Mouse (Mus musculus) liver, embryonic 14.5 days (tissue): Measurements from ENCODE around the gene Srgap2. TPM values are rescaled to one million over a fixed set of nuclear protein-coding genes. Genes with fewer than 3 reads are reported as not detected.

Experiments used
- ATAC-seq: fragments of 200-750 bp; cut with Nextera tagmentation; 2 replicates; pipeline ENCODE4 v1.8.0; 2017; ENCODE audit warnings: moderate number of reproducible peaks, mild to moderate bottlenecking, moderate library complexity; ENCODE audit not compliant: insufficient read depth
- DNase-seq, 3 experiments: peaks; one replicate each; pipeline ENCODE4 v3.0.0-alpha.2; 2012 to 2013; ENCODE audit warnings: low read depth in 3 of 3, low spot score in 3 of 3
- H3K27ac ChIP-seq: fragments of 300-500 bp; sonication (generic); 2 replicates; pipeline ENCODE4 v1.5.1; 2014; ENCODE audit warnings: moderate library complexity, mild to moderate bottlenecking, control low read depth, inconsistent platforms
- H3K27me3 ChIP-seq: fragments of 300-500 bp; sonication (generic); 2 replicates; pipeline ENCODE4 v1.6.1; 2014; ENCODE audit warnings: mild to moderate bottlenecking, low read length, moderate library complexity; ENCODE audit not compliant: control insufficient read depth, insufficient read depth
- H3K36me3 ChIP-seq: fragments of 300-500 bp; sonication (generic); replicated peaks from 2 replicates; pipeline ENCODE4 v1.6.1; 2014; ENCODE audit warnings: low read depth; ENCODE audit not compliant: control insufficient read depth, insufficient read depth
- H3K4me1 ChIP-seq, 2 experiments: fragments of 200-500 bp in 1 of 2; fragments of 300-500 bp in 1 of 2; sonication (generic) in 1 of 2; replicated peaks; 2 replicates each; pipeline ENCODE4 v1.6.1; 2012 to 2014; ENCODE audit warnings: antibody characterized with exemption in 1 of 2, inconsistent platforms in 1 of 2, low read length in 1 of 2; ENCODE audit not compliant: control insufficient read depth in 2 of 2, insufficient read depth in 2 of 2
- H3K4me2 ChIP-seq: fragments of 300-500 bp; sonication (generic); 2 replicates; pipeline ENCODE4 v1.6.1; 2014; ENCODE audit warnings: low read depth, mild to moderate bottlenecking, control low read depth, moderate library complexity
- H3K4me3 ChIP-seq, 2 experiments: fragments of 200-500 bp in 1 of 2; fragments of 300-500 bp in 1 of 2; sonication (generic) in 1 of 2; 2 replicates each; pipeline ENCODE4 v1.5.1; 2012 to 2014; ENCODE audit warnings: low read depth in 2 of 2, low read length in 2 of 2, mild to moderate bottlenecking in 2 of 2, control low read depth in 1 of 2, inconsistent platforms in 1 of 2, moderate library complexity in 1 of 2; ENCODE audit not compliant: insufficient read depth in 1 of 2
- H3K9ac ChIP-seq: fragments of 300-500 bp; sonication (generic); replicated peaks from 2 replicates; pipeline ENCODE4 v1.6.1; 2014; ENCODE audit warnings: mild to moderate bottlenecking, control low read depth, moderate library complexity
- H3K9me3 ChIP-seq: fragments of 300-500 bp; sonication (generic); 2 replicates; pipeline ENCODE4 v1.6.1; 2016; ENCODE audit warnings: low read length, mixed read lengths; ENCODE audit not compliant: control insufficient read depth
- CTCF ChIP-seq: IDR thresholded peaks from 2 replicates; pipeline ENCODE4 v1.5.1; 2016; ENCODE audit warnings: antibody characterized with exemption, low read depth, control low read depth
- EP300 ChIP-seq: IDR thresholded peaks from 2 replicates; pipeline ENCODE4 v1.6.1; 2016; ENCODE audit warnings: antibody characterized with exemption, low read depth
- WGBS: fragments of 180-500 bp; shearing (Covaris S2); extraction: QIAGEN DNeasy Blood & Tissue Kit; methylation state at CpG from one replicate; pipeline ENCODE4 v1.1.7; 2014; ENCODE audit not compliant: insufficient replicate concordance; 5-methylcytosine and 5-hydroxymethylcytosine counted together
- polyA plus RNA-seq, 2 experiments: library from polyadenylated mRNA; depleted of rRNA in 1 of 2; stranded (reverse) in 1 of 2; unstranded in 1 of 2; fragments of >200 nt; fragmentation: Nextera tagmentation in 1 of 2; extraction: Ambion mirVana in 1 of 2; gene quantifications; 2 replicates each; pipeline versions ENCODE4 v1.2.1 to v1.2.3; 2012 to 2014

Gene Srgap2
- polyA plus RNA-seq, 2 experiments, result 3.9 to 4.9 TPM

DNA sequence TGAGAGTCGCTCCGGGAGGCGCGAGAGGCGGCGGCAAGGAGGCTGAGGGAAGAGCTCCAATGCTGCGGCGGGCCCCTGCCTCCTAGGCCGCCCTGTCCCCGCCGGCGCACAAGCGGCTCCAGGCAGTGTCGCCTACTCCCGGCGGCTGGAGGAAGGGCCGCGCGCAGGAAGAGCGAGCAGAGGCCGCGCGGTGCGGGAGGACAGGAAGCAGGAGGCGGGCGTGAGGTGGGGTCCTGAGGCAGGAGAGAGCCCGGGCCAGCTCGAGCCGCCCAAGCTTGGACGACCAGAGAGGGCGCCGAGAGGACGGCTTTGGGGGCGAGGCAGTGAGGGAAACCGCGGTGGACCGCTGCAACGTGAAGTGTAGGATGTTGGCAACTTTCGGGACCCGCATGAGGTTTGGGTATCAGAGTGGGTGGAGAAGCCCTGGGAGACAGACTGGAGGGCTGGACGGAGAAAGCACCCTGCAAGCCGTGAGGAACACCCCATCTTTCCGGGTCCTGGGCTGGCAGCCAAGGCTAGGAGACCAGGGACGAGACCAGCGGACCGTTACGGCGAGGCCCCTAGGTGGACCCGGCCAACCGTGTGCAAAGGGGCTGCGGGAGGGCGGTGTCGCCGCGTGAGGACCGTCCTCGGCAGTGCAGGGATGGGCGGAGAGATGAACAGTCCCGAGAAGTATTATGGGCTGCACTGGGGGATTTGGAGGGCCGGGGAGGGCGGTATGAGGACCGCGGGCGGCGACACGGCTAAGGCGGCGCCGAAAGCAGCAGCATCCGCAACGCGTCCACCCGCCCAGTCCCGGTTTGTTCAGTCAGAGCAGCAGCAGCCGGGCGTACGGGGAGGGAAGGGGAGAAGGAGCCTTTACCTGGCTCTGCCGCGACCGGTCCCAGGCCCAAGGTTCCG is 531 bp downstream of the Srgap2 start:
- no peaks in the 10 kb centered on the region for H3K36me3 ChIP-seq
- H3K27ac ChIP-seq, result peak overlapping the region; percentile 60
- peak; percentile 53 for TF ChIP-seq CTCF
- TF ChIP-seq EP300, result no peak
- ATAC-seq (peak; percentile 51), DNase-seq (peak; percentile 57 to 65 (median 61))
- H3K9ac ChIP-seq, result peak overlapping the region; percentile 80
- H3K4me2 ChIP-seq, result peak overlapping the region; percentile 100
- peaks cover 16 to 24% of the 10 kb centered on the region in 2 experiments for H3K4me1 ChIP-seq
- no peaks in the 10 kb centered on the region; the same call in 1 of the 2 replicates for H3K27me3 ChIP-seq
- H3K4me3 ChIP-seq, result peak overlapping the region; percentile 84 to 93
- no peaks in the 10 kb centered on the region for H3K9me3 ChIP-seq
- under 1% methylated on average over 76 of the region's 81 CpGs for WGBS

DNA sequence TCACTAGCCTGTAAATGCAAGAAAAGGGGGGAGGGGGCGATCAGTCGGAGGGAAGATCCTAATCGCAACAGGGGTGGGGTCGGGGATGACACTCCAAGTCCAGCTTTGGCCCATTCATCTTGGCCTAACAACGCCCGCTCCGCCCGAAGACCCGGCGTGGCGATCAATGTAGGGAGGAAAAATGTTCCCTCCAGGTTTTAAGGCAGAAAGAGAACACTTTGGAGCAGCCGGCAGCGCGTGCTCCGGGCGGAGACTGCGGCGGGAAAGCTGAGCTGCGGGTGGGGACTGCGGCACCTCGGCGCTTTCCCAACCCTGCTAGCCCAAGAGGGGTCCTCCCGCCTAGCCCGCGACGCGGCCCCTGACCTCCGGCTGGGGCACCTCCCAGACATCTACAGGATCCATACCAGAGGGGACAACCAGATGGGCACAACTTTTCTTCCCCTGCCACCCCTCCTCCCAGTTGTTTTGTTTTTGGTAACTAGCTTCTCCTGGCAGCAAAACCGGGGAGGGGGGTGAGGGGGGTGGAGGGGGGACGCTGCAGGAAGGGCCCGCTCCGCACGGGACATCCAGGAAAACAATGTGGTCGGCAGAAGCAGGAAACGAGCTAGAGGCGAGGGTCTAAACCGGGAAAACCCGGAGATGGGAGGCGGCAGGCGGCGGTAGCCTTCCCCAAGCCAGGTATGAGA is 1.4 kb downstream of the Srgap2 start:
- Histone ChIP-seq H3K27me3 (no peaks in the 10 kb centered on the region; the same call in 1 of the 2 replicates), H3K9ac (peak overlapping the region; percentile 80), H3K36me3 (no peaks in the 10 kb centered on the region), H3K4me3 (peak overlapping the region; percentile 84 to 93), H3K9me3 (no peaks in the 10 kb centered on the region), H3K4me2 (peak overlapping the region; percentile 100), H3K4me1 (peaks cover 16 to 24% of the 10 kb centered on the region in 2 experiments), H3K27ac (peak overlapping the region; percentile 60)
- DNase-seq, result no peak
- under 1% methylated on average over 41 of the region's 41 CpGs for WGBS
- TF ChIP-seq EP300 (no peak), CTCF (no peak)
- no peak for ATAC-seq

DNA sequence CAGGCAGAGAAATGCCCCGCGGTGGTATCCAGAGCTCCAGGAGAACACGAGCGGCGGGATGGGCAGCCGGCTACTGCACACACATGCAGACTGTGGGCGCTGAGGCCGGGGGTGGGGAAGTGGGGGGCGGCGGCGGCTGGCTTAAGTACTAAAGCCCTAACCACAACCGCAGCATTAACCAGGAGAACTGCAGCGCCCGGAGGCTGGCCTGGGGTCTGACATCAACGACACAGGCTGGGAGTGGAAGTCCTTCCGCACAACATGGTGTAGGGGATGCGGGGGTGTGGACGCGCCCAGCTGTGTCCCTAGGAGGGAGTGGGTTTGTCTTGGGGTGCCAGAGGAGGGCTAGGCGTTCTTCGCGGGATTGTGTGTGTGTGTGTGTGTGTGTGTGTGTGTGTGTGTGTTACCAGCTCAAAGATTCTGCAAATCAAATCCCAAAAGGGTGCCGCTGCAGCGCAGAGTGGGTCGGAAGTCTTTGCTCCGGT is 2.0 kb downstream of the Srgap2 start:
- Histone ChIP-seq H3K27ac (no peak overlapping the region), H3K36me3 (no peaks in the 10 kb centered on the region), H3K9ac (peak overlapping the region; percentile 80), H3K27me3 (no peaks in the 10 kb centered on the region; the same call in 1 of the 2 replicates), H3K4me3 (peak overlapping the region; percentile 84 to 93), H3K4me1 (peaks cover 16 to 24% of the 10 kb centered on the region in 2 experiments), H3K4me2 (peak overlapping the region; percentile 100), H3K9me3 (no peaks in the 10 kb centered on the region)
- DNase-seq, result no peak
- WGBS, result 2% methylated on average over 26 of the region's 26 CpGs
- TF ChIP-seq EP300 (no peak), CTCF (no peak)
- ATAC-seq, result no peak

DNA sequence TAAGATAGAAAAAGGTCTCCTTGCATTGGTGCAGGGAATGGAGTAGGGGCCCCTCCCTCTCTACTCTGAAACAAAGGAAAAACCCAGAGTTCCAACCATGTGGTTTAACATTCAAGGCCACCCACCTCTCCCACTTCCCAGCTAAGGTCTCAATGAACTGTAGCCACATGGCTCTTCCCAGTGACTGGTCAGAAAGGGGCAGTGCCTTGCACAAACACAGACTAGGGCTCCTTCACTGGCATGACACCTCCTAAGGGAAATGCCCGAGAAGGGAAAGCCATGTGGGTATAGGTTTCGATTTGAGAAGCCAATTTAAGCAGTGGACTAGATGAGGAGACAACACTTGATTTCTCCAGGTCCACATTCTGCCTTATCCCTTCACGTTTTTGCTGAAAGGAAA is 3.4 kb downstream of the Srgap2 start:
- no peak for TF ChIP-seq EP300
- TF ChIP-seq CTCF, result no peak
- peaks cover 14 to 19% of the 10 kb centered on the region in 2 experiments for H3K4me1 ChIP-seq
- H3K4me3 ChIP-seq, result peak overlapping the region in 1 of 2 experiments; percentile 4; a peak in 1 of 4 replicates
- no peaks in the 10 kb centered on the region; the same call in 1 of the 2 replicates for H3K27me3 ChIP-seq
- no peak overlapping the region for H3K9ac ChIP-seq
- no peaks in the 10 kb centered on the region for H3K9me3 ChIP-seq
- 53% methylated on average over 3 of the region's 3 CpGs for WGBS
- no peaks in the 10 kb centered on the region for H3K36me3 ChIP-seq
- H3K27ac ChIP-seq, result no peak overlapping the region
- DNase-seq, result no peak
- ATAC-seq, result no peak
- peak overlapping the region; percentile 100 for H3K4me2 ChIP-seq
